Mouse (Mus musculus) midbrain, embryonic 11.5 days (tissue): ENCODE results near the gene Sfxn1. TPM values are rescaled to one million over a fixed set of nuclear protein-coding genes. Genes with fewer than 3 reads are reported as not detected.

Experiments
- polyA plus RNA-seq: library from polyadenylated mRNA; unstranded; fragments of >200 nt; fragmentation: Nextera tagmentation; extraction: Ambion mirVana; gene quantifications from 2 replicates; pipeline ENCODE4 v1.2.1, GENCODE M21; 2014

Gene Sfxn1
- polyA plus RNA-seq, 1 experiment from 2014 or later = 92.7 TPM

Other genes starting within 250 kb of the Sfxn1 start
- 0.55 and 0.86 TPM in 2 replicates for gene Drd1, start 16.2 kb upstream of the Sfxn1 start, polyA plus RNA-seq
- 0.07 TPM in 1 of 2 replicates, not detected in the other for gene Hrh2, start 120.3 kb downstream of the Sfxn1 start, polyA plus RNA-seq